Mouse (Mus musculus) kidney, postnatal 4 days (tissue): ENCODE data around the gene Rhog.

ENCODE experiments used
- DNase-seq, 2 experiments: peaks; one replicate each; pipeline ENCODE4 v3.0.0; 2021; ENCODE audit warnings: mixed read lengths in 2 of 2

Rhog gene

DNA sequence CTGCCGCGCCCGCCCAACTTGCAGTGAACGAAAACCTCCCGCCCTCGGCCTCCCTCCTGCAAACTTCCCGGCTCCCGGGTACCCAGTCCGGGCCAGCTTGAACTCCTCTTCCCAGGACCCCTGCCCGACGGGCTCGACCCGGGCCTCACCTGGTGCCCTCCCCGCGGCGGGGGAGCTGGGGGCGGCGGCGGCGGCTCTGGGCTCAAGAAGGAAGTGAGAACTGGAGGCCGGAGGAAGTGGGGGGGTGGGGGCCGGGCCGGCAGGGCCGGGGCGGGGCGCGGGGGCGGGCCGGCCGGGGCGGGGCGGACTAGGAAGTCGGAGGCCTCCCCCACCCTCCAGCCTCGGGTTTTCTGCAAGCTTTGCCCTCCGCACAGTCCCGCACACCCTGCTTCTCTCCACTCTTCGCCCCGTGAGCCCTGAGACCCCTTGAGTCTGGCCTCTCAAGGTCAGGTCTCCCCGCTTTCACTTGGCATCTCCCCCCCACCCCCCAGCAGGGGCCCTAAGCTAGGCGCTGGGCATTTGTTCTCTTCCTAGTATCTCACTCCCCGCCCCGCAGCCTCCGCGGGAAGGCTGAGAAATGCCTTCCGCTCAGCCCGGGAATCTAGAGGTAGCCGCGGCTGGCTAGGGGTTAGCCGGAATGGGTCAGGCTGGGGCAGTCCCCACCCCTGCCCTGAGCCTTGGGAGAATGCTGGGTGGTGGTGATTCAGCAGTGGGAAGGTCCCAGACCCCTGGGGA is 5.8 kb downstream of the Rhog start:
- peak; percentile 83 to 91 for DNase-seq

DNA sequence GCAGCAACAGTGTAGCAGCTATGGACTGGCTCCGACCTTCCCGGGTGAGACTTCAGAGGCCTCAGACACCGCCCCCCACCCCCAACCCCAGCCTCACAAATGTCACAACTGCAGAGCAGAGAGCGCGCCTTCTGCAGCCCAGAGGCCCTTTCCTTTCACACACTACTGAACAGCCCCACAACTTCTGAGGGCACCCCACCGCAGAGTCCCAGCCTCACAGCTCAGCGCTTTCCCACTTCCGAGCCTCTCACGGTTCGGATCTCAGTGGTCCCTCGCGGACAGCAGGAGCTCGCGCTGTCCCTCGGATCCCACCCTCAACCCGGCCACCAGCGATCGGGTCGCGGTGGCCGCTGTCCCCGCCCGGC is 6.3 kb downstream of the Rhog start:
- DNase-seq, result no peak

DNA sequence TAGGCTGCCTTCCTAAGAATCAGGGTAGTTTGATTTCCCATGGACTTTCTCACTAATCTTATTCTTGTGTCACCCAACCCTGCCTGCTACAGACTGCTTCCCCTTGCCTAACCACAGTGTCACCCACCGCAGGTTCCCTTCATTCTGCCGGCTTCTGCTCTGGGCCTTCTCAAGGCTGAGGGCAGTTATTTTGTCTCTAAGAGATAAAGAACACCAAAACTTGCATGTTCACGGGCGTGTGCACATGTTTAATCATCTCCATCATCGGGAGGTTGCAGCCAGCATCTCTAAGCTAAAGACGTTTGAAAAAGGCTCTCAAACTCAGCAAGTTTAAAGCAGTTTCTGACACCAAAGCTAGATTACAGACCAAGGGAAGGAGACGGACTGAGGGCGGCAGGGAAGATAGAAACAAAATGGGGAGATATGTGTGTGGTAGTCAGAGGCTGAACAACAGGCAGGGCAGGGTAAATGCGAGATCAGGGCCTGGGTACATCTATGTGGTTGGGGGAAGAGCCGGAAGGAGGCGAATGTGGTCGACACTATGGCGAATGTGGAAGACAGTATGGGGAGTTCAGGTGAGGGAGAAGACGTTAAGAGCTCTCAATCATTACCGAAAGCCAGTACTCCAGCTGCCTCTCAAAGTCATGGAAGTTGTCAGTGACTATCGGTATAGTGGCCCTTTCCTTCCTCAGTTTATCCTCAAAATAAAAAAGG is 7.0 kb downstream of the Rhog start:
- DNase-seq, result peak in 1 of 2 experiments; percentile 26

DNA sequence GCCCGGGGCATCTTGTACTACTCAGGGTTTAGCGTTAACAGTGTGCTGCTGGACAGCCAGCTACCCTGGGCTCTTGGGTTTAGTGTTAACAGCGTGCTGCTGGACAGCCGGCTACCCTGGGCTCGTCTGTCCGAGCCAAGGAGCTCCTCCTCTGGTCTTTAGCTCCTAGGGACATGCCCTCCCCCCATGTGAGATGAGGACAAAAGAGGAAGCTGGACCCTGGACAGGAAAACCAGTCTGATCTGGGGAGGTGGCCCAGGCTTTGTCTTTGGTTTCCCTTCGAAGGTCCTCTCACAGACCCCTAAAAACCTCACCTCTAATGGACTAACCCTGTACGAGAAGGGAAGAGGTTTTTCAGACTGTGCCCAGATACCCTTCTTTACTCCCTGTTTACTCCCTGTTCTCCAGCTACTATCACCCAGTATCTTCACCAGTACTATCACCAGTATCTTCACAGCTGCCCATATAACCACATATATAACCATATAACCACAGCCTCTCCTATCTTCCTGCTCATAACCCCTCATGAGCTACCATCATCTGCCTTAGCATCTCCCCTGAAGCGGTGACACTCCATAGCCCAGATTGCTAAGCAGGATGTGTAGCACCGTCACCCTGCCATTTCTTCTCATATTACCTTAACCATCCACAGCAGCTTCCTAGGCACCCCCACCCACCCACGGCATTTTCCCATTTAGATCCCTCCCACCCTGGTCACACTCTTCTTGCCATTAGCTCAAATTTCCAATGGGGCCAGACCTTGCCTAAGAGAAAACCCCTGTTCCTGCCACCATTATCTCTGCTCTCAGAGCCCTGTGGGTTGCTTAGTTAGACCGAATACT is 8.7 kb downstream of the Rhog start:
- peak; percentile 11 to 43 for DNase-seq

DNA sequence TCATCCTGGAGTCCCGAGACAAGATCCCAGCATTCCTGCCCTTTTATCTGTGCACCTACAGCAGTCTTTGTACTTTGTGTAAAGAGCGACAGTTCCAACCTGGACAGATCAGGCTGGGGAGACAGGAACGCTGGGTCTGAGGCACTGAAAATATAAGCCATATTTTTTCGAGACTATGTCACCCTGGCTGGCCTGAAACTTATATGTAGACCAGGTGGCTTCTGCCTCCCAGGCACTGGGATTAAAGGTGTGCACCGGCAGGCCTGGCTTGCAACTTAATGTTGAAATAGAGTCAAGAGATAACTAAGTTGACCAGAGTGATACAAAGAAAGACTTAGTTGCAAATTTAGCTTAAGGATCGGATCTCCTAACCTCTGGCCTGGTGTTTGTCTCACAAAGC is 9.6 kb downstream of the Rhog start:
- DNase-seq, result no peak

DNA sequence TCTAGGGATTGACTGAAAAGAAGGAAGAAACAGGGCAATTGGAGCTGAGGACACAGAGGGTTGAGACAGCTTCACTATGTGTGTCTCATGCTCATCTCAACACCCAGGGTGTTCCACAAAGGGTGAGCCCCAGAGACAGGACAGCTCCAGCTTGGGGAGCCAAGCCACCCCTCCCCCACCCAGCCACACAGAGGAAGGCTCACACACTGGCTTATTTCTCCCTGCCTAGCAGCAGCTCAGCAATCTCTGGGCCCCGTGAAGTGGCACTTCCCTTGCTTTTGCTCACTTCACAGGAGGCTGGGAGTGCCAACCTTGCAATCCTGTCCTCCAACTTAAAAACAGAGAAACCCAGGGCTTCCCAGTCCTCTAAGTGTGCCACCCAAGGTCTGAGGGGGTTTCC is 10.1 kb downstream of the Rhog start:
- DNase-seq, result peak; percentile 57 to 59

DNA sequence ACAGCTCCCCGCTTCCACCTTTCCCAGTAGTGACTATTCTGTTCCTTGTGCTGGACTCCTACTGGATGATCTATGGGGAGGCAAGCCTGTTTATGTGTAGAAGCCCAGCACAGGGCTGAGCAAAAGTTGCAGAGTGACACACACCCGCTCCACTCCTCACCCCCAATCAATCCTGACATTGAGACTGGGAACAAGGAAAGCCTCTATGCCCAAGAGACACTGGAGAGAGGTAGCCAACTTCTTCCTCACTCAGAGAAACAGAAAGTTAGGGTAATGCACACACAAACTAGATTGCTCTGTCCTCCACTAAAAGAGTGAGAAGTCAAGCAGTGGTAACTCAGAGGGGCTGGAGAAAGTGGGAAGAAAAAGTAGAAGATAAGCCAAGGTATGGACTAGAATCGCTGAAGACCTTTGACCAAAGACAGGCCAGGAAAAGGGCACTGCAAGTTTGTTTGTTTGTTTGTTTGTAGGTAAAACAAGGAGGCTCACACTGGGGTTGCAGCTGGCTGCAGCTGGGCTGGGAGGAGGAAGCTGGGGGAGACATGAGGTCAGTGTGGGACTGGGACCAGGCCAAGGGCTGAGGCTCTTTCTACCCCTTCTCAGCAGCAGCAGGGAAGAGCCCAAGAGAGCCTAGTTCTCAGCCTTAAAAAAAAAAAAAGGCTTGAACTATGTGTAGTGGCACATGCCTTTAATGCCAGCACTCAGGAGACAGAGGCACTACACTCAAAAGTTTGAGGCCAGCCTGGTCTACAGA is 10.9 kb downstream of the Rhog start:
- peak; percentile 55 to 62 for DNase-seq

DNA sequence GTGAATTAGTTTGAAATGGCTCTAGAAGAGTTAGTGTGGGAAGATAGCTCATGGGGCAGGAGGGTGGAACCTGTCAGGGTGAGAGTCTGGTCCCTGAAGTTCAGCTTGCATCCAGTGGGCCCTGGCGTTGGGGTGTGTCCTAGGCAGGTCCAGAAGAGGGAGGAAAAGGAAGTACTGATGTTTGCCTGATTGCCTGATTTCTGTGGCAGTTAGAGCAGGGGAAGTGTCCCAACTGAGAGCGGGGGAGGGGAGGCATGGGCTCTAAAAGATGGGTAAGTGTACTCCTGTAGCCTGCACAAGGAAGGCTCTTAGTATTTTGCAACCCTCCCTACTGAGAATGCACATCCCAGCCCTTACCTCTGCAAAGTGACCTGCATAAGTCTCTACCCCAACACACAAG is 12.0 kb downstream of the Rhog start:
- peak; percentile 36 to 40 for DNase-seq

DNA sequence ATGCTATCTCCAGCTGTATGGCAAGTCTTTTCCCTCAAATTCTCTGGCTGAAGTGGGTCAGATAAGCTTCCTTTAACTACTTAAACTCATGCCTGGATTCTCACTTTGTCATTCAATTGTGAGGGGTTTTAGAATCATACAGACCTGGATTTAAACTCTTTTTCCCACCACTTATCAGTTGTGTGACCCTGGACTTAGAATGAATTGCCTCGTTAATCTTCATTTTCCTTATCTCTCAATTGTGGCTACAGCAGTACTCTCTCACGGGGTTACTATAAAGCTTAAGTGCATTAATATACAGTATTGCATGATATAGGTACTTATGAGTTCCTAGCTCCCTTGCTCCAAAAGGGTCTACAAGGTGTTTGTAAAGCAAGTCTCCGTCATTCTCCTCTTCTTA is 12.9 kb downstream of the Rhog start:
- no peak for DNase-seq

DNA sequence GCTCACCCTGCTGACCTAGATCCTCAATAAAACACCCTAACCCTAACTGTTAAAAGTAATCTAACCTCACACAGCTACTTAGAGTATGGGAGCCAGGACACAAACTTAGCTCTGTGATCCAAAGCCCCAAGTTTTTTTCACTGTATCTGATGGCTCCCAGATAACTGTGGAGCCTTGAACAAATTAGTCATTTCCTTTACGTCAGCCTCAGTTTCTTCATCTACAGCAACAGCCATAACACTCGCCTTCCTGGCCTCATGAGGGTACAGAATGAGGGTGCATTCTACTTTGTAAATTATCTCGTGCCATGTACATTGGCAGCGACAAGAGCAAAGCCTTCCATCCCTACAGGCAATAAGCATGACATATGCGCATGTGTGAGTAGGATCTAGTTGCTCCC is 13.5 kb downstream of the Rhog start:
- DNase-seq, result no peak

DNA sequence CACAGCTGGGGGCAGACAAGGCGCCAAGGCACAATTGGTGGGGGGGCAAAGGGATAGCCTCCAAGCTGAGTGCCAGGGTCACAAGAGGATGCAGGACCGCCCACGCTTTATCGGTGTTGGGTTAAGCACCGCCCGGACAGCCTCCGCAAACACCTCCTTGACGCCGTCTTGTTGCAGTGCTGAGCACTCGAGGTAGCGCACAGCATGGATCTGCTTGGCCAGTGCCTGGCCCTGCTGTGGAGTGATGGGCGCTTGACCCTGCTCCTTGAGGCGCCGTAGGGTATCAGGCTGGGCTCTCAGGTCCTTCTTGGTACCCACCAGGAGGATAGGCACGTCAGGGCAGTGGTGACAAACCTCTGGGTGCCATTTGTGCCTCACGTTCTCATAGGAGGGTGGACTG is 16.3 kb downstream of the Rhog start:
- no peak for DNase-seq

DNA sequence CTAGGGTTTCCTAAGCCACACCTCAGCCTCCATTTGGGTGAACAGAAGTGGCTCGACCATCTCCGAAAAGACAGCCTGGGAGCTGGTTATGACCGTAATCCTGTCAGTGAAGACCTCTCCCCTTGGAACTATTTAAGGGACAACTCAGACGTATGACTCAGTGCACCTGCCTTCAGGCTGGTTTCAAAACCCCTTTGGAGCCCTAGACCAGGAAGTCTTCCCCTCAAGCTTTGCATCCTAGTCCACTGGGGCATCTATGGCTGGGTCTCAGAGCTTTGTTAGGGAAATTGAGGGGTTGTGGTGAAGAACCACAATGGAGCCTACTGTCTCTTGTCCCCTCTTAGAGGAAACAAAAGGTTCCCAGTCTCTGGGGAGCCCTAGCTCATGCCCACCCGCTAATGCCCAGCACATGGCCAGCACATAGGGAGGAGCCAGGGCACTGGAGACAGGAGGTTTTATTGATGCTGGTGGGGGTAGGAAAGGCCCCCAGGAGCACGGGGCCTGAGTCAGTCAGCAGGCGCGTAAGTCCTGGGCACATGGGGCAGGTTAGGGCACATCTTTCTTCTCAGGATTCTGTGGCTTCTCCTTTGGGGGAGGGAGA is 17.1 kb downstream of the Rhog start:
- no peak for DNase-seq

DNA sequence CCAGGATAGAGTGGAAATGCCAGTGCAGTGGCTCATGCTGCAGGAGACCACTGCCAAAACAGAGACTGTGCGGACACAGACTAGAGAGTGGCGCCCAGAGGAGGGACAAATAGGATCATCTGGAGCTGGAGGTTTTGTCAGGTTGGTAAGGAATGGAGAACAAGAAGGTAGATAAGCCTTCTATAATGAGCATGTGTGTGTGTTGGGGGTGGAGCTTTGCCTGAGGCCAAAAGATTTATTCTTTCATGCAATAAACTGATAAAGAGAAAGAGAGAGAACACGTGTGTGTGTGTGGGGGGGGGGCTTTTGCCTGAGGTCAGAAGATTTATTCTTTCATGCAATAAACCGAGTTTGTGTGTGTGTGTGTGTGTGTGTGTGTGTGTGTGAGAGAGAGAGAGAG is 22.8 kb downstream of the Rhog start:
- DNase-seq, result no peak

DNA sequence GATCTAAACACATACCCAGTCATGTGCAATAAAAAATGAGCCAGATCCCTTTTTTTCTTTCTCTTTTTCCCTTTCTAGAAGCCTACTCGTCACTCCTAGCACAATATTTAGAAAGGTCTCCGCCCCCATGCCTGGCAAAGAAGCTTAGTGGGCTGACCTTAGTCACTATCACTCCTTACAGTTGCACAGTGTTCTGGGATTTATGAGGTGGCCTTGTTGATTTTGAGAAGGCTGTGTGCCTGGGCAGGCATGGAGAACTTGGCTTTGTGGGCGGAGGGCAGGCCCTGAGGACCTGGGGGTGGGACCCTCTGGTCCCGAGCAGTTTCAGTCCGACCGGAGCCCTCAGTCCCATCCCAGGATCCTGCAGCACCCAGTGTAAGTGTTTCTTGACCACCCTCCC is 26.0 kb downstream of the Rhog start:
- DNase-seq, result no peak

DNA sequence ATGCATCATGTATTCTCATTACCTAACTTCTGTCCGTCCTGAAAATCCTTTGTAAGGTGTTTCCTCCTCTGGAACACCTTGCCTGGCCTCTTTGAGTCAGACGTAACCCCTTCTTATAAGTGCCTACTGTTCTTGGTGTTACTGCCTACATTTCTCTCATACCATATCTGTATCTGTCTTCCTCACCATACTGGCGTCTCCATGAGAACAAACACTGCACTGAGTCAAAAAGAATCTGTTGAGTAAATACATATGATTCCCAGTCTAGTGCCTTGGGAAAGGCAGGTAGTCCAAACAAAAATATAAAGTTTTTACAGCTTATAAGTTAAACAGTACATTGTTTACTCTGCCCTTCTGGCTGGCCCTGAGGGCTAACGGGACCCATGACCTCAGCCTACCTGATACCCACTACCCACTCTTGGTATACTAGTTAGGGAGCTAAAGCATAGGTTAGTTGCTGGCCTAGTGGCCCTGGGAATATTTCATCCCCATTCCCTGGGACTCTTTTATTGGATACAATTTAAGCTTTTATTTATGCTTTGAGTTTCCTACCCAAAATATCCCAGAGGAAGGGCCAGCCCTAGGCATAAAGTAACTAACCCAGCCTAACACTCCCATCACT is 27.7 kb downstream of the Rhog start:
- DNase-seq, result no peak

DNA sequence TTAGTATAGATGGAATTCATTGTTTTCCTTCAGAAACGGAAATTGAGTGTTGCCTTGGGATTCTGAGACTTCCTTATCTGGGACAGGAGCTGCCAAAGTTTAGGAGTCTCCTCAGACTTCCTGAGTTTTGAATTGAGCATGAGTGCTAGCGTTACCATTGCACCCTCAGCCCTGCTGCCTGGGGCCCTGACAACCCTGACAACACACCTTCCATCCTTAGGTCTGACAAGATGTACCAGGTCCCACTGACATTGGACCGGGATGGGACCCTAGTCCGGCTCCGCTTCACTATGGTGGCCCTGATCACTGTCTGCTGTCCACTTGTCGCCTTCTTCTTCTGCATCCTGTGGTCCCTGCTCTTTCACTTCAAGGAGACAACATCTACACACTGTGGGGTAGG is 29.8 kb downstream of the Rhog start:
- DNase-seq, result no peak

DNA sequence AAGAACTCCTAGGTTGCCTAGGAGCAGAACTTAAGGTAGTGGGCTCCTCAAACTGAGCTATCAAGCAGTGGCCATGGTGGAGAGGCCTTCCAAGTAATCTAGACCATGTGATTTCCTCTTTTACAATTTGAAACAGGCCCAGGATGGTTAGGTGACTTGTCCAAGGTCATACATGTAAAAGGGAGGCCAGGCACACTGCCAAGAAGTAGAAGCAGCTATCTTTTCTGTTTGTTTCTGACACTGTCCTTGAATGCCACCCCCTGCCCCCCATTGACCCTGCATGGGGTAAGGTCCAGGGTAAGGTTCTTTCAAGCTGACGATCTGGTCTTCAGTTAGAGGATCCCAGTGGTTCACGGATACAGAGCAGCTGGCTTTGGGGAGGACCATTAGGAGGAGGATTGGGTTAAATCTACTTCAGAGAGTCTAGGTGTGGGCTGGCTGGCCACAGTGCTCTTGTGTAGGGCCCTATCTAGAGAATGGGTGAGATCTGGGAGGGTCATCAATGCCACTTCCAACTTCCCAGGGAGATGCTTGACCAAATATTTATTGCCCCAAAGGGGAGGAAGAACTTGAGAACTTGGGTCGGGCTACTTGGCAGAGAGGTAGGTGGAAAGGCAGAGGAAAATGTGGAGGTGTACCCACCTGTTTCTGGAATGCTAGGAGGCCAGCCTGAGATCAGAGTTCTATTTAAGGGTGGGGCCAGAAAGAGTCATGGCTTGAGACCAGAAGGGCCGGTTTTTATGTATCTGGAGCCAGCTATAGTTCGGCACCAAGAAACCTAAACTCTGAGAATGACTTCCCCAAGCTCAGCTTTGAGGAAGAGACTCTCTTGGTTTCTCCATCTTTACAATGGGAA is 31.7 kb downstream of the Rhog start:
- DNase-seq, result no peak

DNA sequence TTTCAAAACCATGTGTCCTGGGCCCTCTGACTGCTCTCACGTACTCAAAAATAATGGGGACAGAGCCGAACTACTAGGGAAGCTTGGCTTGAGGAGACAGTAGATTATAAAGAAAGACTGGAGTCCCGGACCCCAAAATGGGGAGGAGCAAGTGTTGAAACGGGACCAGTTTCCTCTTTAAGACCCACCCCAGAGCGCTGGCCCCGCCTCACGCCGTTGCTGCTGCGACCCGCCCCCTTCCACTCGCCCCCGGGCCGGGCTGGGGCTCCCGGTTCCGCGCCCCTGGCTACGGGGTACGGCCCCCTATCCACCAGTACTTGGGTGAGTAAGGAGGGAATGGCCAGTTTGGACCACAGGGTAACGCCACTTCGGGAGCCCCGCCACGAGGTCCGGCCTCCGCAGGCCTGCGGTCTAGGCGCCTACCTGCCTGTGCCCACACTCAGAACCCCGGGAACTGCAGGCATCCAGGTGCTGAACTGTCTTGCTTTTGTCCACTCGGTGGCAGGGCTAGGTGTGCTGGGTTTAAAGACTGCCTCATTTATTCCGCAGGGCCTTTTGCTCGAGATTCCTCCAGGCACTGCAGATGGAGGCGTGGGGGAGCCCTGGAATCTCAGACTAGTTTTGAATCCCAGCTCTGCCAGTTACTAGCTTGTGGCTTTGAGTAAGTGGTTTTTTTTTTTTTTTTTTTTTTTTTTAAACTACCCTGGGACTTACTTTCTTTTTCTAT is 32.9 kb downstream of the Rhog start:
- DNase-seq, result peak; percentile 52 to 81

DNA sequence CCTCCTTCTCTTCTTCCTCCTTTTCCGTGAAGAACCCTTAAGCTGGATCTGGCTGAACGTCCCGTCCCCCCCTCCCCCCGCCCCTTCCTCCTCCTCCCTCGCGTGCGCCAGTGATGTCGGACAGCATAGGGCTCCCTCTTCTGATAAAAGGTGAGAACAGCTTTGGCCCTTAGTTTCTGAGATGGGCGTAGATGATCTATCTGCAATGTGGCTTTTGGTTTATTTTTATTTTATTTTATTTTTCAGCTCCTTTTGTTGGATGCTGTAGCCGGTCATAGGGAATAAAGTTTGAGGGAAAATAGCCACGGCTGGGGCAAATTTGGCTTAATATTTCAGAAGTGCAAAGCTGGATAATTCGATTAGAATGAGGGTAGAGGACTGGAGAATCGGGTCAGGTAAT is 33.5 kb downstream of the Rhog start:
- DNase-seq, result peak; percentile 59 to 69

DNA sequence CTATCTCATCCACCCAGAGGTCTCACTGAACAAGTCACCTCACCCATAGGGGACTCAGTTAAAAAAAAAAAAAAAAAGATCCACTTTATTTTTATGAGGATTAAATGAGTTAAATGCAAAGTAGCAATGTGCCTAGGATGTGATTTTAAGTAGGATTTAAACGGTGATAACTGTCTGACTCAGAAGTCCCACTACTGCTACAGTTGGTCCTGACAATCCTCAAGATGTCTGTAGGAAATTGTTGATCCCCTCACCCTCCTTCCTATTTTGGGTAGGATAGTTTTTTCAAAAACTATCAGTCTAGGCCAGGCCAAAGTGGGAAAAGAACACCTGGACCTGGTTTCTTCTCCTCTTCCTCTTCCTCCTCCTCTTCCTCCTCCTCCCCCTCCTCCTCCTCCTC is 34.0 kb downstream of the Rhog start:
- DNase-seq, result no peak
